Mouse (Mus musculus): ENCODE data around the gene Itga11. TPM values are rescaled to one million over a fixed set of nuclear protein-coding genes. Genes with fewer than 3 reads are reported as not detected.
"Not testable (repeated sequence)": the region's sequence is repeated elsewhere in the genome, so short reads cannot be mapped to it uniquely, and the experiment has no call there.

Gene Itga11
- polyA plus RNA-seq, 1 experiment from 2014 or later: 0.45 TPM

DNA sequence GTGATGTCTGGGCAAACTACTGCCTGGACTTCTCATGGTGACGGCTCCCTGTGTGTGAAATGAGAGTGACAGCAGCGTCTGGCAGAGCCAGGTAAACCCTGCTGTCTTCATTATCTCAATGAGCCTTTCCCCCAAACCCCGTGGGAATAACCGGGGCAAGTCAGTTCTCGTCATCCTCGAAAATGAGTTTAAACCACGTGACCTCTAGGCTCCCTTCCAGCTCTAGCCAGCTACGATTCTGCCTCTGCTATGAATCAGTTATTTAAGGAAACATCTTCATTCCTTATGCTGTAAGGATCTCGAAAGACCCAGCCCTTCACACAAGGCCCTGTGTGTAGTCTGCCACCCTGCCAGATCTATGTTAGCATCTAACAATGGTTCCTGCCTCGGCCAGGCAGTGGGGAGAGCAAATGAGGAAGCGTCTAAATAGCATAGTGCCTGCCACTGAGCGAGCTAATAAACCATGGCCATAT, 139.5 kb downstream of the Itga11 start:
- Histone ChIP-seq H3K27ac (no peak overlapping the region), H3K9ac (ENCODE audit: low read depth, low read length) (no peak overlapping the region), H3K4me1 (replicated peaks; ENCODE audit: insufficient read depth, low read length) (peaks cover 4% of the 10 kb centered on the region; the same call in 1 of the 2 replicates), H3K4me3 (replicated peaks; ENCODE audit: low read depth, low read length) (no peak overlapping the region), H3K36me3 (ENCODE audit: insufficient read depth, low read length) (no peaks in the 10 kb centered on the region), H3K9me3 (replicated peaks; ENCODE audit: low read length) (no peaks in the 10 kb centered on the region), H3K4me2 (ENCODE audit: low read length) (no peak overlapping the region), H3K27me3 (ENCODE audit: insufficient read depth, low read length) (no peaks in the 10 kb centered on the region)
- no peak for DNase-seq (ENCODE audit: low spot score)
- no peak for TF ChIP-seq CTCF (IDR thresholded peaks at IDR 0.05; ENCODE audit: low read depth)
- WGBS: 65% methylated on average over 12 of the region's 12 CpGs
- ATAC-seq (replicated peaks; ENCODE audit: low FRiP score, low read depth): no peak

DNA sequence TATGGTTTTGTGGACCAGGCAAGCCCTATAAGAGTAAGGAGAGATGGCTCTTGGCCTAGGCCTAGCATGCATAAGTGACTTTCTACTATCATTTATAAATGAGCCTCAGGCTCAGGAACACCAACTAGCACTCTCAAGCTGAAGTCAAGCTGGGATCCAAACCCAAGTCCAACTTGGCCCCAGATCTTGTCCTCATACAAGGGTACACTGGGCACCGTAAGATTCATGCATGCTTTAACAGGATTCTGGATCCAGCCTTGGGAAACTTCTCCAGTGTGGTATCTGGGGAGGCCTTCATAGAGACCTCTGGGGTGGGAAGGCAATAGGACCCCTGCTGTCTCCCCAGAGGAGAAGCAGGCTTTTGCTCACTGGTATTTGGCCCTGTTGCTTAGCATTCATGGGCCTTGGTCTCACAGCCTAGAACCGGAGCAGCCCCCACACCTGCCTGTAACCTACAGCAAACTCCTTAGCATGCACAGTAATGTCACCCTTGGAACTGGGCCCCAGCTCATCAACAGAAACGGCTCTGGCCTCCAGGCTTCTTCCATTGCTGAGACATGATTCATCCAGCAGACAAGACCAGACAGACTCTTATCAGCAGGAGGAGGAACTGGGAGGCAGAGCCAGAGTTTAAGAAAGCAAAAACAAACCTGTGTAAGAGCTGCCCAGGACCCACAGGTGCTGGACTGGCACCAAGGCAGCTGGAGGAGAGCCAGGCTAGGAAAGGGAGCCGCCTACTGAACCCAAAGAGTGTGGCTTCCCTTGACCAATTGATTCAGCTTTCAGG, 140.4 kb downstream of the Itga11 start:
- H3K4me2 ChIP-seq (ENCODE audit: low read length): no peak overlapping the region
- H3K9ac ChIP-seq (ENCODE audit: low read depth, low read length): no peak overlapping the region
- DNase-seq (ENCODE audit: low spot score) (no peak), ATAC-seq (replicated peaks; ENCODE audit: low FRiP score, low read depth) (no peak)
- 70% methylated on average over 4 of the region's 4 CpGs for WGBS
- no peak overlapping the region for H3K27ac ChIP-seq
- no peaks in the 10 kb centered on the region for H3K9me3 ChIP-seq (replicated peaks; ENCODE audit: low read length)
- TF ChIP-seq CTCF (IDR thresholded peaks at IDR 0.05; ENCODE audit: low read depth): no peak
- H3K36me3 ChIP-seq (ENCODE audit: insufficient read depth, low read length): no peaks in the 10 kb centered on the region
- no peaks in the 10 kb centered on the region for H3K4me1 ChIP-seq (replicated peaks; ENCODE audit: insufficient read depth, low read length)
- H3K4me3 ChIP-seq (replicated peaks; ENCODE audit: low read depth, low read length): no peak overlapping the region
- H3K27me3 ChIP-seq (ENCODE audit: insufficient read depth, low read length): no peaks in the 10 kb centered on the region

DNA sequence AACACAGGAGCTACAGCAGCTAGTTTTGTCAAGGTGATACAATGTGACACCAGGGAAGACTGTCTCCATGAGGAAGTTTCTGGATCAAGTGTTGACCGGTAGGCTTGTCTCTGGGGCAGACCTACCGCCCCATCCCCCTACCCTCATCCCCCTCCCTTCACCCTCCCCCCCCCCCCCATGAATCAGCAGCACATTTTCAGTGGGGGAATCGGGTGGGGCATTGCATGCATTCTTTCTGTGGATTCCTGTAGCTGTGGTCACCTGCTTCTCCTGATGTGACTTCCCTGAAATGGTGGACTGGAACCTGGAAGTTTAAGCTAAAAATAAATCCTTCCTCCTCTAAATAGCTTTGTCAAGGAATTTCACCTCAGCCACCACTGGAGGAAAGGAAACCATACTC, 141.9 kb downstream of the Itga11 start:
- H3K27ac ChIP-seq: no peak overlapping the region
- 77% methylated on average over 3 of the region's 3 CpGs for WGBS
- no peak overlapping the region for H3K4me3 ChIP-seq (replicated peaks; ENCODE audit: low read depth, low read length)
- H3K4me2 ChIP-seq (ENCODE audit: low read length): no peak overlapping the region
- no peaks in the 10 kb centered on the region for H3K36me3 ChIP-seq (ENCODE audit: insufficient read depth, low read length)
- no peaks in the 10 kb centered on the region for H3K27me3 ChIP-seq (ENCODE audit: insufficient read depth, low read length)
- ATAC-seq (replicated peaks; ENCODE audit: low FRiP score, low read depth) (no peak), DNase-seq (ENCODE audit: low spot score) (no peak)
- TF ChIP-seq CTCF (IDR thresholded peaks at IDR 0.05; ENCODE audit: low read depth): no peak
- H3K4me1 ChIP-seq (replicated peaks; ENCODE audit: insufficient read depth, low read length): no peaks in the 10 kb centered on the region
- H3K9me3 ChIP-seq (replicated peaks; ENCODE audit: low read length): no peaks in the 10 kb centered on the region
- H3K9ac ChIP-seq (ENCODE audit: low read depth, low read length): no peak overlapping the region

DNA sequence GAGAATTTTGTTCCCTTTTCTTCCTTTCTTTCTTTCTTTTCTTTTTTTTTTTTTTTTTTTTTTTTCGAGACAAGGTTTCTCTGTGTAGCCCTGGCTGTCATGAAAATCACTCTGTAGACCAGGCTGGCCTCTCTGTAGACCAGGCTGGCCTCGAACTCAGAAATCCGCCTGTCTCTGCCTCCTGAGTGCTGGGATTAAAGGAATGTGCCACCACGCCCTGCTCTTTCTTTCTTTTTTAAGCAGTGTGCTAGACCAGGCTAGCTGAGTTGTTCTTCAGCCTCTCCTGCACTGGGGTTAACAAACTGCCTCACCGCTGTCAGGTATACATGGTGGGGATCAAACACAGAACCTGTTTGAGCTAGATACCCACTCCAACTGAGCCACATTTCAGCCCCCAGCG, 142.3 kb downstream of the Itga11 start:
- not testable (repeated sequence) for H3K4me1 ChIP-seq (replicated peaks; ENCODE audit: insufficient read depth, low read length); H3K36me3 ChIP-seq (ENCODE audit: insufficient read depth, low read length); H3K4me3 ChIP-seq (replicated peaks; ENCODE audit: low read depth, low read length); H3K9ac ChIP-seq (ENCODE audit: low read depth, low read length); H3K27ac ChIP-seq; H3K9me3 ChIP-seq (replicated peaks; ENCODE audit: low read length); H3K4me2 ChIP-seq (ENCODE audit: low read length); DNase-seq (ENCODE audit: low spot score); ATAC-seq (replicated peaks; ENCODE audit: low FRiP score, low read depth); H3K27me3 ChIP-seq (ENCODE audit: insufficient read depth, low read length)
- WGBS: 92% methylated on average over 6 of the region's 6 CpGs

- Histone ChIP-seq H3K27ac (no peak overlapping the region), H3K4me3 (replicated peaks; ENCODE audit: low read depth, low read length) (no peak overlapping the region), H3K9ac (ENCODE audit: low read depth, low read length) (no peak overlapping the region), H3K9me3 (replicated peaks; ENCODE audit: low read length) (no peaks in the 10 kb centered on the region), H3K4me2 (ENCODE audit: low read length) (no peak overlapping the region), H3K27me3 (ENCODE audit: insufficient read depth, low read length) (no peaks in the 10 kb centered on the region), H3K4me1 (replicated peaks; ENCODE audit: insufficient read depth, low read length) (peaks cover 2% of the 10 kb centered on the region; the same call in 1 of the 2 replicates), H3K36me3 (ENCODE audit: insufficient read depth, low read length) (no peaks in the 10 kb centered on the region)
- no peak for TF ChIP-seq CTCF (IDR thresholded peaks at IDR 0.05; ENCODE audit: low read depth)
- WGBS: 86% methylated on average over 6 of the region's 6 CpGs
- DNase-seq (ENCODE audit: low spot score) (no peak), ATAC-seq (replicated peaks; ENCODE audit: low FRiP score, low read depth) (no peak)
These were observed 143.2 kb downstream of the Itga11 start for GRCm38 (mm10) chr9:62820829-62821228.

DNA sequence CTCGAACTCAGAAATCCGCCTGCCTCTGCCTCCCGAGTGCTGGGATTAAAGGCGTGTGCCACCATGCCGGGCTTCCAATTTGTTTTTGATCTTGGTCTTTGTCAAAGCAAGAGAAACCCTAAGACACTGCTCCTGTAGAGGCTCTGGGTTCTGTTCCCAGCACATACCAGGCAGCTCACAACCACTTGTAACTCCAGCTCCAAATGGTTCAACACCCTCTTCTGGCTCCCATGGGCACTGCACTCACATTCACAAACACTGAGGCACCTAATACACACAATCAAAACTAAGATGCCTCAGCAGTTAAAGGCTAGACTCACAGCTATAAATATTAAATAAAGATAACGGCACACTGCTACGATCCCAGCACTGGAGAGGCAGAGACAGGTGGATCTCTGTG, 144.2 kb downstream of the Itga11 start:
- Histone ChIP-seq H3K27me3 (ENCODE audit: insufficient read depth, low read length) (no peaks in the 10 kb centered on the region), H3K4me1 (replicated peaks; ENCODE audit: insufficient read depth, low read length) (peaks cover 3% of the 10 kb centered on the region; the same call in 1 of the 2 replicates), H3K9ac (ENCODE audit: low read depth, low read length) (no peak overlapping the region), H3K27ac (no peak overlapping the region), H3K36me3 (ENCODE audit: insufficient read depth, low read length) (no peaks in the 10 kb centered on the region), H3K9me3 (replicated peaks; ENCODE audit: low read length) (no peaks in the 10 kb centered on the region), H3K4me3 (replicated peaks; ENCODE audit: low read depth, low read length) (no peak overlapping the region), H3K4me2 (ENCODE audit: low read length) (no peak overlapping the region)
- DNase-seq (ENCODE audit: low spot score) (no peak), ATAC-seq (replicated peaks; ENCODE audit: low FRiP score, low read depth) (no peak)
- WGBS: 96% methylated on average over 7 of the region's 7 CpGs
- no peak for TF ChIP-seq CTCF (IDR thresholded peaks at IDR 0.05; ENCODE audit: low read depth)
